Mouse (Mus musculus): ENCODE results near the gene Treml2. TPM values are rescaled to one million over a fixed set of nuclear protein-coding genes. Genes with fewer than 3 reads are reported as not detected.
"Not testable (repeated sequence)": the region's sequence is repeated elsewhere in the genome, so short reads cannot be mapped to it uniquely, and the experiment has no call there.

The Treml2 gene
- polyA plus RNA-seq, 1 experiment from 2014 or later: 0.23 TPM

- Histone ChIP-seq H3K27ac (no peak overlapping the region), H3K36me3 (no peaks in the 10 kb centered on the region), H3K9me3 (no peaks in the 10 kb centered on the region), H3K27me3 (no peaks in the 10 kb centered on the region), H3K4me3 (no peak overlapping the region), H3K9ac (no peak overlapping the region), H3K4me1 (no peaks in the 10 kb centered on the region), H3K4me2 (replicated peaks) (no peak overlapping the region)
- 49% methylated on average over 7 of the region's 7 CpGs for WGBS
- no peak for ATAC-seq (ENCODE audit: insufficient number of reproducible peaks, insufficient read depth, low FRiP score, low TSS enrichment)
These were observed 458 bp downstream of the Treml2 start for GRCm38 (mm10) chr17:48299756-48300155.

GRCm38 (mm10) chr17:48300199-48300598 lies 901 bp downstream of the Treml2 start:
- H3K27ac ChIP-seq: no peak overlapping the region; the same call in 1 of the 2 replicates
- no peak for ATAC-seq (ENCODE audit: insufficient number of reproducible peaks, insufficient read depth, low FRiP score, low TSS enrichment)
- no peaks in the 10 kb centered on the region for H3K9me3 ChIP-seq
- H3K36me3 ChIP-seq: no peaks in the 10 kb centered on the region
- H3K4me1 ChIP-seq: no peaks in the 10 kb centered on the region
- no peak overlapping the region for H3K9ac ChIP-seq
- H3K4me2 ChIP-seq (replicated peaks): no peak overlapping the region
- 65% methylated on average over 7 of the region's 7 CpGs for WGBS
- H3K27me3 ChIP-seq: no peaks in the 10 kb centered on the region
- H3K4me3 ChIP-seq: no peak overlapping the region

- Histone ChIP-seq H3K4me1 (no peaks in the 10 kb centered on the region), H3K36me3 (no peaks in the 10 kb centered on the region), H3K9ac (no peak overlapping the region), H3K9me3 (no peaks in the 10 kb centered on the region), H3K4me2 (replicated peaks) (no peak overlapping the region), H3K27me3 (no peaks in the 10 kb centered on the region), H3K4me3 (no peak overlapping the region), H3K27ac (no peak overlapping the region)
- WGBS: 65% methylated on average over 9 of the region's 9 CpGs
- no peak for ATAC-seq (ENCODE audit: insufficient number of reproducible peaks, insufficient read depth, low FRiP score, low TSS enrichment)
These were observed 1.6 kb downstream of the Treml2 start for GRCm38 (mm10) chr17:48300861-48301260.

GRCm38 (mm10) chr17:48301792-48302191 lies 2.5 kb downstream of the Treml2 start:
- WGBS: 88% methylated on average over 5 of the region's 5 CpGs
- Histone ChIP-seq H3K4me3 (no peak overlapping the region), H3K9me3 (no peaks in the 10 kb centered on the region), H3K36me3 (no peaks in the 10 kb centered on the region), H3K27me3 (no peaks in the 10 kb centered on the region), H3K4me2 (replicated peaks) (no peak overlapping the region), H3K4me1 (no peaks in the 10 kb centered on the region), H3K27ac (no peak overlapping the region), H3K9ac (no peak overlapping the region)
- no peak for ATAC-seq (ENCODE audit: insufficient number of reproducible peaks, insufficient read depth, low FRiP score, low TSS enrichment)

DNA sequence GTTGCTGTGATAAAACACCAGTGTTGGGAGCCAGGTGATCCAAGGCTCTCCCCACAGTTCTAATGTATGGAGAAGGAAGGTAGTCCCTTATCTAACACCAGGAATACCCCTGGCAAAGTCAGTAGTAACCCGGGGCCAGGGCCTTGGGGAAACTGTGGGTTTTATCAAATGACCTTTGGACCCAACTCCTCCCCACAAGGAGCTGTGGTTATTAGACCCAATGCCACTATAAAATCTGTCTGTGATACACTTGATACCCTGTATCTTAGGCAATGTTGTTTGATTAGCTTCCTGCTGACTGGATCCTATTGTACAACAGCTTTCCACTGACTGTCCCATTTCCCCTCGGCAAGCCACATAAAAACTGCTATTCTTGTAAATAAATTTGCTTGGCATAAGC lies 12.8 kb downstream of the Treml2 start:
- Histone ChIP-seq H3K9me3 (no peaks in the 10 kb centered on the region), H3K4me1 (no peaks in the 10 kb centered on the region), H3K27me3 (no peaks in the 10 kb centered on the region), H3K36me3 (no peaks in the 10 kb centered on the region), H3K4me2 (replicated peaks) (no peak overlapping the region), H3K4me3 (no peak overlapping the region), H3K27ac (no peak overlapping the region), H3K9ac (no peak overlapping the region)
- no peak for ATAC-seq (ENCODE audit: insufficient number of reproducible peaks, insufficient read depth, low FRiP score, low TSS enrichment)
- WGBS: 69% methylated on average over 2 of the region's 2 CpGs

DNA sequence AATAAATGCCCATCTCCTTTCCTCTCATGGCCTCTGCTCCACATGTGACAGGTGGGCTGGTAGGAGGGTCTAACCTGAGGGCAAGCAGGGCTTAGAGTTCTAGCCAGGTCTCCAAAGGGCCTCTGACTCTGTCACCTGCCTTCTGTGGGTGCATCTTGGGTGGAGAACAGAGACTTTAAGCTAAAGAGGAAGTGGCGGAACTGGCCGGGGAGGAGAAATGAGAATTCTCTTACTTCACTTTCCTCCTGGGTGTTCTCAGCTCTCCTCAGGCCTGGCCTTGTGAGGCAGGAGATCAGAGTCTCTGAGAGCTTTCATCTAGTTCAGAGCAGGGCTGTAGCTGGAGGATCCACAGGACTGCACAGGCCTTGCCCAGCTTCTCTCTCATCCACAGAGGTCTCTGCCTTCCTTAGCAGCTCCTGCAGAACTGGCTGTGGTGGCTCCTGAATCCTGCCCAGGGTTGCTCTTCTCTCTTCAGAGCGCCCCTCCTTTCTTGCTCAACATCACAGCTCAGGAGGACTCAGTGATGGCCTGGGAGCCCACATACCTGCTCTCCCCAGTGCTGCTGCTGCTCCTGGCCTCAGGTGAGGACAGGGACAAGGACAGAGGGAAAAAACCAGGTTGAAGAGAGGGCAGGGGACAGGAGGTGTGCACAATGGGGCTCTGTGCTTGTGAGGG lies 16.7 kb downstream of the Treml2 start, which contains the start of gene B430306N03Rik:
Gene B430306N03Rik, plus strand, starts transcription at position 237 of the 675 bp plus-strand sequence.
- not testable (repeated sequence) for H3K9me3 ChIP-seq; ATAC-seq (ENCODE audit: insufficient number of reproducible peaks, insufficient read depth, low FRiP score, low TSS enrichment); H3K36me3 ChIP-seq; H3K4me3 ChIP-seq; H3K9ac ChIP-seq; H3K27me3 ChIP-seq; H3K27ac ChIP-seq; H3K4me1 ChIP-seq; H3K4me2 ChIP-seq (replicated peaks)
- WGBS: 84% methylated on average over 3 of the region's 3 CpGs

DNA sequence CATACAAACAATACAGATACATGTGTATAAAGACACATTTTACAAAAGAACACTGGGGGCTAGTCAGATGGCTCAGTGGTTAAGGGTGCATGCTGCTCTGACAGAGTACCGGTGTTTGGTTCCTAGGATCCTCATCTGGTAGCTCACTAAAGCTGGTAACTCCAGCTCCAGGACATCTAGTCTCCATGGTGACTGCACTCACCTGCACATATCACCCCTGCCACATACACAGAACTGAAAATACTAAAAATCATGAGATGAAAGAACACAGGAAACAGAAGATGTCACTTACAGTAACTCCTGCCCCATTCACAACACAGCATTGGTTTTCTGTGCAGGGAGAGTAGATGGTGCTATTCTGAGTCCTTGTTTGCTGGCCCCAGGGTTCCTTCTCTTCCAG lies 19.4 kb downstream of the Treml2 start:
- Histone ChIP-seq H3K36me3 (no peaks in the 10 kb centered on the region), H3K27me3 (no peaks in the 10 kb centered on the region), H3K9ac (no peak overlapping the region), H3K4me1 (no peaks in the 10 kb centered on the region), H3K4me2 (replicated peaks) (no peak overlapping the region), H3K27ac (no peak overlapping the region), H3K9me3 (no peaks in the 10 kb centered on the region), H3K4me3 (no peak overlapping the region)
- no peak for ATAC-seq (ENCODE audit: insufficient number of reproducible peaks, insufficient read depth, low FRiP score, low TSS enrichment)
- 79% methylated on average over 1 of the region's 1 CpGs for WGBS

- no peaks in the 10 kb centered on the region for H3K36me3 ChIP-seq
- no peaks in the 10 kb centered on the region for H3K9me3 ChIP-seq
- WGBS: 75% methylated on average over 2 of the region's 2 CpGs
- no peak overlapping the region for H3K4me2 ChIP-seq (replicated peaks)
- no peak overlapping the region for H3K27ac ChIP-seq
- H3K4me3 ChIP-seq: no peak overlapping the region
- no peaks in the 10 kb centered on the region for H3K4me1 ChIP-seq
- H3K9ac ChIP-seq: no peak overlapping the region
- H3K27me3 ChIP-seq: no peaks in the 10 kb centered on the region
- no peak for ATAC-seq (ENCODE audit: insufficient number of reproducible peaks, insufficient read depth, low FRiP score, low TSS enrichment)
These were observed 22.0 kb downstream of the Treml2 start for GRCm38 (mm10) chr17:48321279-48321678.

DNA sequence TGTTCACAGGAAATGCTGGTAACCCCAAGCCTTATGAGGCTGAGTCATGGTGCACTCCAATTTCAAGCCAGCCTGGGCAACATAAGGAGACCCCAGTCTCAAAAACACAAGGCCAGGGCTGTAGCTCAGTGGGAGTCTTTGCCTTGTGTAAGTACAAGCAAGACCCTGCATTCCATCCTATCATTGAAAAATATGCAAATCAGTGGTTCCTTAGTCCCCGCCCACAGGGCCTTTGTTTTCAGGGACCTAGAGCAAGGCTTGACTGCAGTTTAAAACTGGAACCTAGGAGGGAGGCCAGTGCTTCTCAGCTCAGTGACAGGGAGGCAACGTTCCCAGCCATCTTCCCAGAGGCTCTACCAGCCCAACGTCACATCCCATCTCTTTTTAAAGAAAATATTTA lies 23.9 kb downstream of the Treml2 start:
- no peak for ATAC-seq (ENCODE audit: insufficient number of reproducible peaks, insufficient read depth, low FRiP score, low TSS enrichment)
- no peaks in the 10 kb centered on the region for H3K9me3 ChIP-seq
- no peaks in the 10 kb centered on the region for H3K36me3 ChIP-seq
- H3K4me3 ChIP-seq: no peak overlapping the region
- no peak overlapping the region for H3K4me2 ChIP-seq (replicated peaks)
- H3K27ac ChIP-seq: no peak overlapping the region
- no peaks in the 10 kb centered on the region; the same call in 1 of the 2 replicates for H3K4me1 ChIP-seq
- 69% methylated on average over 3 of the region's 3 CpGs for WGBS
- no peaks in the 10 kb centered on the region for H3K27me3 ChIP-seq
- no peak overlapping the region for H3K9ac ChIP-seq

GRCm38 (mm10) chr17:48324258-48324657 lies 25.0 kb downstream of the Treml2 start:
- no peak for ATAC-seq (ENCODE audit: insufficient number of reproducible peaks, insufficient read depth, low FRiP score, low TSS enrichment)
- 79% methylated on average over 5 of the region's 5 CpGs for WGBS

DNA sequence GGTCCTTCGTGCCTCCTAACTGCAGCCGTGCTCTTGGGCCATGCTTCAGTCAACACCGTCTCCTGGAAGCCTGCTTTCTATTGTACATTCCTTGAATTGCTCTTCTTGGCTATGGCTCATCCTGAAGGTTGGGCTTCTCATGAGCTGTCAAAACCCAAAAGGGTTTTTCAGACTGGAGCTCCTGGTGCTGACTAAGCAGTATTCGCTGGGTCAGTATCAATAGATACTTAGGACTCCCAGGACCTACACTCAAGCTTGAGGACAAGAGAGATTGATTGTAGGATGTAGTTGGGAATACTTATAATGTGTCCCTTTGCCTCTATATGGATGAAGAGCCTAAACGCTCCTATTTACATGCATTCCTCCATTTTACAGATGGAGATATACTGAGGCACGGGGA lies 25.8 kb downstream of the Treml2 start:
- no peaks in the 10 kb centered on the region for H3K36me3 ChIP-seq
- ATAC-seq (ENCODE audit: insufficient number of reproducible peaks, insufficient read depth, low FRiP score, low TSS enrichment): no peak

More at GRCm38 (mm10) chr17:48324258-48324657, 25.0 kb downstream of the Treml2 start:
- Histone ChIP-seq H3K36me3 (no peaks in the 10 kb centered on the region), H3K4me1 (no peaks in the 10 kb centered on the region; the same call in 1 of the 2 replicates), H3K4me3 (no peak overlapping the region), H3K27ac (no peak overlapping the region), H3K9ac (no peak overlapping the region), H3K27me3 (no peaks in the 10 kb centered on the region), H3K9me3 (no peaks in the 10 kb centered on the region), H3K4me2 (replicated peaks) (no peak overlapping the region)

DNA sequence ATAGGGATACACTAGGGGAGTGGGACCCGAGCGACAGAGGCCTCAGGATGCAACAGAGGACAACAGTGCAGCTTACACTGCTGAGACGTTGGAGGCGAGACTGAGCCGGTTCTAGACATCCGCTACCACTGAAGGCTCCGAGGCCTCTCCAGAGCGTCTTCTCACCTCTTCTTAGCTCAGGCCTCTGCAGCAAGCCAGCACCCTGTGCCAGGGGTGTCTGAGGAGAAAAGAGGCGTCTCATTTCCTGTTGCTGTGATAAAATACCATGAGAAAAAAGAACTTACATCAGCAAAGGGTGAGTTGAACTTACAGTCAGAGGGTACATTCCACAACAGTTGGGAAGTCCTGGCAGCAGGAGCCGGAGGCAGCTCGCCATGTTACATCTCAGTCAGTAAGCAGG lies 26.3 kb downstream of the Treml2 start:
- Histone ChIP-seq H3K27ac (no peak overlapping the region), H3K4me3 (no peak overlapping the region), H3K4me1 (no peaks in the 10 kb centered on the region; the same call in 1 of the 2 replicates), H3K9ac (no peak overlapping the region), H3K9me3 (no peaks in the 10 kb centered on the region), H3K36me3 (no peaks in the 10 kb centered on the region), H3K27me3 (no peaks in the 10 kb centered on the region), H3K4me2 (replicated peaks) (no peak overlapping the region)
- ATAC-seq (ENCODE audit: insufficient number of reproducible peaks, insufficient read depth, low FRiP score, low TSS enrichment): no peak
- WGBS: 91% methylated on average over 11 of the region's 11 CpGs

More for the DNA sequence above, 25.8 kb downstream of the Treml2 start:
- no peaks in the 10 kb centered on the region; the same call in 1 of the 2 replicates for H3K4me1 ChIP-seq
- no peak overlapping the region for H3K9ac ChIP-seq
- H3K4me2 ChIP-seq (replicated peaks): no peak overlapping the region
- no peaks in the 10 kb centered on the region for H3K9me3 ChIP-seq
- 91% methylated on average over 6 of the region's 6 CpGs for WGBS
- no peak overlapping the region for H3K27ac ChIP-seq
- no peak overlapping the region for H3K4me3 ChIP-seq
- no peaks in the 10 kb centered on the region for H3K27me3 ChIP-seq

Measured in embryonic facial prominence, embryonic 12.5 days (tissue).